Mouse (Mus musculus): Measurements from ENCODE around the gene Ski. TPM values are rescaled to one million over a fixed set of nuclear protein-coding genes. Genes with fewer than 3 reads are reported as not detected.

The Ski gene
- polyA plus RNA-seq, 1 experiment from 2014 or later: 16.2 TPM

DNA sequence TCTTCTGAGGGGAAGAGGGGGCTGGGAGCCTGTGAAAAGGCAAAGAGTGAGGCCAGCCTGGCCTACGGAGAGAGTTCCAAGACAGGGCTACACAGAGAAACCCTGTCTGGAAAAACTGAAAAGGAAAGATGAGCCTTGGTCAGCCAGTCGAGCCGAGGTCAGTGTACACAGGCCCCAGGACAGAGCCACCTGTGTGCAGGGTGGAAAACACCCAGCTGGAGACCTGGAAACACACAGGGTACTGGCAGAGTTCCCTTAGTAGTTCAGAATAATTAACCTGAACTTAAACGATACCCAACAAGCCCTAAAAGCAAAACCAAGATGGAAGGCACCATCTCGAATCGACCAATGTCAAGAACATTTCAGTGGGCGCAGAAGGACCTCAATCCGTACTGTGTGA lies 83.9 kb downstream of the Ski start:
- Histone ChIP-seq H3K9ac (ENCODE audit: low read length) (no peak overlapping the region), H3K4me3 (ENCODE audit: low read depth, low read length) (no peak overlapping the region), H3K4me2 (ENCODE audit: low read length) (no peak overlapping the region), H3K36me3 (ENCODE audit: control insufficient read depth, insufficient read depth, low read length) (no peaks in the 10 kb centered on the region), H3K9me3 (replicated peaks; ENCODE audit: control insufficient read depth, low read length) (no peaks in the 10 kb centered on the region), H3K27ac (ENCODE audit: low read depth, low read length) (no peak overlapping the region), H3K27me3 (replicated peaks; ENCODE audit: control insufficient read depth, insufficient read depth, low read length) (no peaks in the 10 kb centered on the region), H3K4me1 (ENCODE audit: control insufficient read depth, insufficient read depth, low read length) (peaks cover 11% of the 10 kb centered on the region)
- DNase-seq (ENCODE audit: low spot score) (no peak), ATAC-seq (no peak)
- 81% methylated on average over 8 of the region's 8 CpGs for WGBS

DNA sequence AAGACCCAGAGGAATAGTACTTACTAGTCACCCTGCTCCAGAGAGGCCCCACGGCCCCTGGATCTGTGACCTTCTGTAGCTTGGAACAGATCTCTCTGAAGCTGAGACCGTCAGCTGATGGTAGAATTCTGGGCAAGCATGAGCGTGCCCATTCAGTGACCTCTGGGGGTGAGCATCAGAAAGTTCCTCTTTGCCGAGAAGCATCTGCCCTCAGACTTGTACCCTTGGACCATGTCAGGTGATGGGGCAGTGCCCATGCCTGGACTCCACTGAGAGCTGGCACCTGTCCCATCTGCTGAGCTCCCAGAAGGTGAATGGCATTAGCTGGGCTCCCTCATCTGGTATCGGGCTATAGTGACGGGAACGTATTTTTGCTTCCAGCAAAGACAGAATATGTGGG lies 84.5 kb downstream of the Ski start:
- no peak for DNase-seq (ENCODE audit: low spot score)
- WGBS: 85% methylated on average over 7 of the region's 7 CpGs

DNA sequence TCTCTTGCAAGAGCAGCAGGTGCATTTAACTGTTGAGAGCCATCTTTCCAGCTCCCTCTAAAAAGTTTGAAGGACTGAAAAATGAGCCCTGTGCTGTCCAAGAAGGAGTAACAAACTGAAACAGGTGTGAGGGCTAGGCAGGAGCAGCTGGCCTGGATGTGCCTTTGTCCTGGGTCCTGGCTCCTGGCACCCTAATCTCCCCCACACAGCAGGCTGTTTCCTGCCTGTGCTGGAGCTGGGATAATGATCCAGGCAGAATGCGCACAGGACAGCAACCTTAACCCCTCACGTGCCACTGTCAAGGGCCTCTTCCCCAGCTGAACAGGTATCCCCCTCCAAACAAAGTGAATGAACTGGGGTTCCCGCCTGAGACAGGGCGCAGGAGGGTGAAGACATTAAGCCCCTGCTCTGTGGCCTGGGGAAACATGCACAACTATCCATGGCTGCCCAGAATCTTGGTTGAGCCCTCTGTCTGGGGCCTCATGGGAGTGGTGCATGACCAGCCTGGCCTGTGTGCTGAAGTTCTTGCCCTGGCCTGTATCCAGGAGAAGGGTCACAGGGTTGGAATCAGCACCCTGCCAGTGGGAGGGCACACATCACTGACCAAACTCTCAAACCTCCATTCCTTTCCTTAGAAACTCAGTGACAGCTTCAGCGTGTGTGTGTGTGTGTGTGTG lies 86.3 kb downstream of the Ski start:
- Histone ChIP-seq H3K9me3 (replicated peaks; ENCODE audit: control insufficient read depth, low read length) (no peaks in the 10 kb centered on the region), H3K4me2 (ENCODE audit: low read length) (no peak overlapping the region), H3K27ac (ENCODE audit: low read depth, low read length) (no peak overlapping the region), H3K36me3 (ENCODE audit: control insufficient read depth, insufficient read depth, low read length) (no peaks in the 10 kb centered on the region), H3K4me3 (ENCODE audit: low read depth, low read length) (no peak overlapping the region), H3K27me3 (replicated peaks; ENCODE audit: control insufficient read depth, insufficient read depth, low read length) (no peaks in the 10 kb centered on the region), H3K9ac (ENCODE audit: low read length) (no peak overlapping the region), H3K4me1 (ENCODE audit: control insufficient read depth, insufficient read depth, low read length) (peaks cover 14% of the 10 kb centered on the region)
- DNase-seq (ENCODE audit: low spot score) (no peak), ATAC-seq (no peak)
- 45% methylated on average over 5 of the region's 5 CpGs for WGBS

More for the DNA sequence above, 84.5 kb downstream of the Ski start:
- Histone ChIP-seq H3K9ac (ENCODE audit: low read length) (no peak overlapping the region), H3K27me3 (replicated peaks; ENCODE audit: control insufficient read depth, insufficient read depth, low read length) (no peaks in the 10 kb centered on the region), H3K4me3 (ENCODE audit: low read depth, low read length) (no peak overlapping the region), H3K9me3 (replicated peaks; ENCODE audit: control insufficient read depth, low read length) (no peaks in the 10 kb centered on the region), H3K27ac (ENCODE audit: low read depth, low read length) (no peak overlapping the region), H3K4me2 (ENCODE audit: low read length) (no peak overlapping the region), H3K4me1 (ENCODE audit: control insufficient read depth, insufficient read depth, low read length) (peaks cover 14% of the 10 kb centered on the region), H3K36me3 (ENCODE audit: control insufficient read depth, insufficient read depth, low read length) (no peaks in the 10 kb centered on the region)
- no peak for ATAC-seq

DNA sequence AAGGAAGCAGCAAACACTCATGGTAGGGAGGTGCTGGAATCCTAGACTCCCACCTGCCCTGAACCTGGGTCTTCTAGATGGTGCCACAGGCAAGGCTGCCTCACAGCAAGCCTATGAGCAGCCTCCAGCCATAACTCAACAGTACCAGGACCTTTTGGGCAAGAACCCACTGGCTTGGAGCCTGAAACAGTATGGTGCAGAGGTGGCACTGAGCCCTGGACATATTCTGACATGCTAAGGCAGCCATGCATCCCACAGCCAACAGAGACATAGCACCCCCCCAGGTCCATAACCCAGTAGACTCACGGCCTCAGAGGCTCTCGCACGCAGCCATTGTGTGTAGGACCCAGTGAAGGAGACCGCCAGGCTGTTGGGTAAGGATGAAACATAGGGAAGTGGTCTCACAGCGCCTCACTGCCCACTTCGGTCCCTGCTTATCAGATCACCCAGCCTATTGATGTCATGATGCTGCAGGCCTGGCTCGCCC lies 87.7 kb downstream of the Ski start:
- Histone ChIP-seq H3K27ac (ENCODE audit: low read depth, low read length) (no peak overlapping the region), H3K36me3 (ENCODE audit: control insufficient read depth, insufficient read depth, low read length) (no peaks in the 10 kb centered on the region), H3K27me3 (replicated peaks; ENCODE audit: control insufficient read depth, insufficient read depth, low read length) (no peaks in the 10 kb centered on the region), H3K9me3 (replicated peaks; ENCODE audit: control insufficient read depth, low read length) (no peaks in the 10 kb centered on the region), H3K4me2 (ENCODE audit: low read length) (no peak overlapping the region), H3K9ac (ENCODE audit: low read length) (no peak overlapping the region), H3K4me1 (ENCODE audit: control insufficient read depth, insufficient read depth, low read length) (peaks cover 22% of the 10 kb centered on the region), H3K4me3 (ENCODE audit: low read depth, low read length) (no peak overlapping the region)
- ATAC-seq (no peak), DNase-seq (ENCODE audit: low spot score) (no peak)
- WGBS: 83% methylated on average over 7 of the region's 7 CpGs

DNA sequence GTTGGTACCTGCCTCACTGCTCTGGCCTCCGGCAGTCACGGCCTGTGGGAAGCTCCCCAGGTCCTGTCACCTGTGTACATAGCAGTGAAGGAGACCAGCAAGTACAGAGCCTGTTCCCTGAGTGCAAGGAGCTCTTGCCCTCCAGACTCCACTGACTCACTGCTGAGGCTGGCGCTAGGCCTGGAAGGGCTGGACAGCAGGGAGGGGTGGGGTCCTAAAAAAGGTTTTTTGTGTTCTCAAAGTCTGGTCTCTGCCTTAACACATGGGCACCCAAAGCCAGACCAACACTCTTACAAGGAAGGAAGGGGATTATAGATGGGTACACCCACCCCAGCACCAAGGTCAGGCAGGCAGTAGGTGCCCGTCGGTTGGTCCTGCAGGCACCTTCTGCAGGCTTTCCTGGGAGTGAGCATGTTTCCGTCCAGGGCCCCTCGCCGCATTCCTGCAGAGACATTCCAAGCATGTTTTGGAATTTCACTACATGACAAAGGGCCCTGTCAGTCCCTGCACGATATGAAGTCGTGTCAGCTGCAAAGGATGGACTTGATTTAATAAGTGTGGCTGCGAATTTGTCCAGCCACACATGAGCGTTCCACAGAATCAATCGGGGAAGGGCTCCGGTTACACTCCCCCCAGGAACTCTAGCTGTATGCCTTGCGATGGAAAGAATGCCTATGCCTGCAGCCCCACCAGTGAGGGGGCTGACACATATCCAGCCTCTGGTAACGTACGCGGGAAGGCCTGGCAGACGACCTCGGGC lies 88.6 kb downstream of the Ski start:
- Histone ChIP-seq H3K9ac (ENCODE audit: low read length) (0 out of 2 replicates have a peak overlapping the region, but pooled peaks have one; percentile 32), H3K4me3 (ENCODE audit: low read depth, low read length) (no peak overlapping the region), H3K27ac (ENCODE audit: low read depth, low read length) (peak overlapping the region; percentile 63; the same call in 1 of the 2 replicates), H3K9me3 (replicated peaks; ENCODE audit: control insufficient read depth, low read length) (no peaks in the 10 kb centered on the region), H3K4me1 (ENCODE audit: control insufficient read depth, insufficient read depth, low read length) (peaks cover 29% of the 10 kb centered on the region), H3K27me3 (replicated peaks; ENCODE audit: control insufficient read depth, insufficient read depth, low read length) (no peaks in the 10 kb centered on the region), H3K4me2 (ENCODE audit: low read length) (no peak overlapping the region), H3K36me3 (ENCODE audit: control insufficient read depth, insufficient read depth, low read length) (no peaks in the 10 kb centered on the region)
- ATAC-seq (no peak), DNase-seq (ENCODE audit: low spot score) (no peak)
- 51% methylated on average over 20 of the region's 20 CpGs for WGBS

DNA sequence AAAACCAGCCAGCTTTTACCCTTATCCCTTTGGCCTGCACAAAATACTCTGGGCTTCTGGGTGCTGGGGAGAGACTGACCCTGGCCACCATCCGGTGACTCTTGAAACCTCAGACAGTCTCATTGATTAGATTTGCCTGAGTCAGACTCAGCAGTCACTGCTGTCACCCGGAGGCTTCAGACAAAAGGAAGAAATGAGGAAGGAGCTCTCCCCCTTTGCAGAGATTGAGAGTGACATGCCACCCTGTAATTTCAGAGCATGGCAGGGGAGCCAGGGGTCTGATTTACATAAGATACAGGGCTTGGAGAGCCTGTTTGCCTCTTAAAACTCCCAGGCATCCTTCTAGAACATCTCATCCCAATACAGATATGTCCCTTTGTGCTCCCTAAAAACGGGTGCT lies 89.2 kb downstream of the Ski start:
- WGBS: 29% methylated on average over 3 of the region's 3 CpGs
- H3K27ac ChIP-seq (ENCODE audit: low read depth, low read length): peak overlapping the region; percentile 63; the same call in 1 of the 2 replicates
- DNase-seq (ENCODE audit: low spot score): peak; percentile 44
- peaks cover 29% of the 10 kb centered on the region for H3K4me1 ChIP-seq (ENCODE audit: control insufficient read depth, insufficient read depth, low read length)
- H3K27me3 ChIP-seq (replicated peaks; ENCODE audit: control insufficient read depth, insufficient read depth, low read length): no peaks in the 10 kb centered on the region
- no peak for ATAC-seq
- H3K9me3 ChIP-seq (replicated peaks; ENCODE audit: control insufficient read depth, low read length): no peaks in the 10 kb centered on the region
- H3K36me3 ChIP-seq (ENCODE audit: control insufficient read depth, insufficient read depth, low read length): no peaks in the 10 kb centered on the region
- H3K4me3 ChIP-seq (ENCODE audit: low read depth, low read length): no peak overlapping the region
- 0 out of 2 replicates have a peak overlapping the region, but pooled peaks have one; percentile 32 for H3K9ac ChIP-seq (ENCODE audit: low read length)
- H3K4me2 ChIP-seq (ENCODE audit: low read length): no peak overlapping the region

DNA sequence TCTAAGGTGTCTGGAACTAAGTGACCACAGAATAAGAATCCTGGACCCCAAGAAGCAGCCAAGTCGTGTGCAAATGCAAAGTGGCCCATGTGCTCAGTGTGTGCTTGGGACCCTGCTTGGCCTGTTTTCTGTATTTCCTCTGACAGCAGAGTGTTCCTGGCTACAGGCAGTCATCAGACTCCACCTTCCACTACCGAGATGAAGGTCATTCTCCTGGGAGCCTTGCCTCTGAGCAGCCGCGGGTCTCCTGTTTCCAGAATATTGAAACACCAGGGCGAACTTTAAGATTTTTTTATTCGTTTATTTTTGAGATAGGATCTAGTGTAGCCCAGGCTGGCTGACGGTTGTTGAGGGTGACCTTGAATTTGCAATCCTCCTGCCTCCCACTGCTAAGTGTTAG lies 91.8 kb downstream of the Ski start:
- Histone ChIP-seq H3K36me3 (ENCODE audit: control insufficient read depth, insufficient read depth, low read length) (no peaks in the 10 kb centered on the region), H3K4me2 (ENCODE audit: low read length) (no peak overlapping the region), H3K9ac (ENCODE audit: low read length) (no peak overlapping the region), H3K4me3 (ENCODE audit: low read depth, low read length) (no peak overlapping the region), H3K4me1 (ENCODE audit: control insufficient read depth, insufficient read depth, low read length) (peaks cover 28% of the 10 kb centered on the region), H3K9me3 (replicated peaks; ENCODE audit: control insufficient read depth, low read length) (no peaks in the 10 kb centered on the region), H3K27me3 (replicated peaks; ENCODE audit: control insufficient read depth, insufficient read depth, low read length) (no peaks in the 10 kb centered on the region), H3K27ac (ENCODE audit: low read depth, low read length) (peak overlapping the region; percentile 35)
- 84% methylated on average over 7 of the region's 7 CpGs for WGBS
- DNase-seq (ENCODE audit: low spot score): no peak
- ATAC-seq: peak; percentile 19; the same call in 1 of the 2 replicates

DNA sequence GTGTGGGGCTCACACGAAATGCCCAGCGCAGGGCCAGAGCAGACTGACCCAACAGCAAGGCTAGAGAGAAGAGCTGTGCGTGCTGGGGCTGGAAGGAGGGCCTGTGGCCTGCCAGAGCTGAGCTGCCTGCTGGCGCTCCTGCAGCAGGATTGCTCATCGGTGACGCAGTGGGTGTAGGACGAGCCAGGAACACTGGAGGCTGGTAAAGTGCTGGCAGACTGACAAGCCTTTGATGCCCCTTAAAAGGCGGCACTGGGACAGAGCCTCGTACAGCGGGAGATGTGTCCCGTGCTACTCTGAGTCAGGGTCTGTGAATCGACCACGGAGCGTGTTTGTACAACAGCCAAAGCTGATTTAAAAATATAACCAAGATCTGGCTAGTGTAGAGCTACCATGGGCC lies 92.4 kb downstream of the Ski start:
- Histone ChIP-seq H3K9me3 (replicated peaks; ENCODE audit: control insufficient read depth, low read length) (no peaks in the 10 kb centered on the region), H3K36me3 (ENCODE audit: control insufficient read depth, insufficient read depth, low read length) (no peaks in the 10 kb centered on the region), H3K4me2 (ENCODE audit: low read length) (no peak overlapping the region), H3K27ac (ENCODE audit: low read depth, low read length) (peak overlapping the region; percentile 46; the same call in 1 of the 2 replicates), H3K4me1 (ENCODE audit: control insufficient read depth, insufficient read depth, low read length) (peaks cover 26% of the 10 kb centered on the region), H3K27me3 (replicated peaks; ENCODE audit: control insufficient read depth, insufficient read depth, low read length) (no peaks in the 10 kb centered on the region), H3K4me3 (ENCODE audit: low read depth, low read length) (no peak overlapping the region), H3K9ac (ENCODE audit: low read length) (peak overlapping the region; percentile 29; the same call in 1 of the 2 replicates)
- peak; percentile 87 for ATAC-seq
- 45% methylated on average over 14 of the region's 14 CpGs for WGBS
- peak; percentile 95 for DNase-seq (ENCODE audit: low spot score)

Measured in forebrain, embryonic 14.5 days (tissue).